Mouse (Mus musculus): ENCODE measurements around the gene Clpb.

Clpb gene

GRCm38 (mm10) chr7:101676033-101676761 is 12.8 kb downstream of the Clpb start:
- no peak for DNase-seq

GRCm38 (mm10) chr7:101676762-101677308 is 13.4 kb downstream of the Clpb start:
- DNase-seq = no peak

GRCm38 (mm10) chr7:101679591-101679990 is 16.2 kb downstream of the Clpb start:
- DNase-seq = peak; percentile 84 to 85

- DNase-seq = no peak
Observed at GRCm38 (mm10) chr7:101680961-101681360, 17.5 kb downstream of the Clpb start.

GRCm38 (mm10) chr7:101681565-101682071 is 18.2 kb downstream of the Clpb start:
- no peak for DNase-seq

- DNase-seq = peak in 1 of 2 experiments; percentile 17
Observed at GRCm38 (mm10) chr7:101682886-101683285, 19.5 kb downstream of the Clpb start.

- DNase-seq = no peak
Observed at GRCm38 (mm10) chr7:101683976-101684630, 20.7 kb downstream of the Clpb start.

GRCm38 (mm10) chr7:101684671-101685070 is 21.2 kb downstream of the Clpb start:
- DNase-seq = no peak

- no peak for DNase-seq
Observed at GRCm38 (mm10) chr7:101687144-101687543, 23.7 kb downstream of the Clpb start.

GRCm38 (mm10) chr7:101690471-101690870 is 27.0 kb downstream of the Clpb start:
- no peak for DNase-seq

GRCm38 (mm10) chr7:101691863-101692262 is 28.4 kb downstream of the Clpb start:
- no peak for DNase-seq

GRCm38 (mm10) chr7:101692446-101692845 is 29.0 kb downstream of the Clpb start:
- no peak for DNase-seq

GRCm38 (mm10) chr7:101695483-101695882 is 32.0 kb downstream of the Clpb start:
- no peak for DNase-seq

GRCm38 (mm10) chr7:101696931-101697723 is 33.7 kb downstream of the Clpb start:
- DNase-seq = no peak

GRCm38 (mm10) chr7:101700296-101700695 is 36.9 kb downstream of the Clpb start:
- DNase-seq = no peak

GRCm38 (mm10) chr7:101702706-101703105 is 39.3 kb downstream of the Clpb start:
- DNase-seq = no peak

GRCm38 (mm10) chr7:101709586-101709985 is 46.2 kb downstream of the Clpb start:
- DNase-seq = no peak

- no peak for DNase-seq
Observed at GRCm38 (mm10) chr7:101710236-101710635, 46.8 kb downstream of the Clpb start.

GRCm38 (mm10) chr7:101713828-101714400 is 50.5 kb downstream of the Clpb start:
- no peak for DNase-seq

GRCm38 (mm10) chr7:101715041-101715551 is 51.7 kb downstream of the Clpb start:
- DNase-seq = no peak

GRCm38 (mm10) chr7:101720356-101720755 is 56.9 kb downstream of the Clpb start:
- DNase-seq = no peak

- peak in 1 of 2 experiments; percentile 41 for DNase-seq
Observed at GRCm38 (mm10) chr7:101725081-101725480, 61.6 kb downstream of the Clpb start.

Data from kidney, postnatal 25 days (tissue).